Mouse (Mus musculus): ENCODE data around the gene 2210016L21Rik.

- TF ChIP-seq CTCF (IDR thresholded peaks at IDR 0.05; ENCODE audit: control insufficient read depth, insufficient read depth, insufficient read length): no peak
- TF ChIP-seq USF1 (IDR thresholded peaks at IDR 0.05; ENCODE audit: low read depth): no peak
- no peak for TF ChIP-seq CEBPB (IDR thresholded peaks at IDR 0.05; ENCODE audit: low read depth)
- no peak for TF ChIP-seq MYOD1 (IDR thresholded peaks at IDR 0.05; ENCODE audit: control insufficient read depth, insufficient read length, low read depth)
- TF ChIP-seq MYOG (IDR thresholded peaks at IDR 0.05; ENCODE audit: control insufficient read depth, extremely low read depth, insufficient read length): no peak
These were observed 36.5 kb downstream of the 2210016L21Rik start for GRCm38 (mm10) chr5:114978473-114978872.

Data from C2C12 (cell line).